Mouse (Mus musculus) right cerebral cortex, postnatal 36 days (tissue): ENCODE measurements at regions not wholly inside any gene's neighbourhood (a gene's known extent, or its start where the extent isn't known, plus 50 kb on each side); places are given as distances from the start of the nearest gene placed in this dataset.

Experiments
- DNase-seq, 2 experiments: peaks; one replicate each; pipeline ENCODE4 v3.0.0; 2022; ENCODE audit warnings: low spot score in 2 of 2, mixed read lengths in 1 of 2

DNA sequence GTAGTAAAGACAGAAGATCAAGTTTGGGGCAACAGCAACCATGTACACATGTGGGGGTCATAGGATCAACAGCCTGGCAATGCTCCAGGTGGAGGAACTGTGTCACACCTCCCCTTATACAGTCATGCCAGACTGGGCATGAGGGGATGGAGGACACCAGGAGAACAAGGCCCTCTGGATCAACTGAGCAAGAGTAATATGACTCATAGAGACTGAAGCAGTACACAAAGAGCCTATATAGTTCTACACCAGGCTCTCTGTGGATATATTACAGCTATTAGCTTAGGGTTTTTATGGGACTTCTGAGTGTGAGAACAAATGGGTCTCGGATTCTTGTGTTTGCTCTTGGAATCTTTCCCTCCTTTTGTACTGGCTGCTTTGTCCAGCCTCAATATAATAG, 57.9 kb upstream of the Ifngr1 start:
- DNase-seq, result no peak
